Mouse (Mus musculus) brown adipose tissue, adult 24 weeks (tissue): Measurements from ENCODE around the gene Moap1. TPM values are rescaled to one million over a fixed set of nuclear protein-coding genes. Genes with fewer than 3 reads are reported as not detected.

Experiments used
- H3K27ac ChIP-seq: fragments of 200-500 bp; replicated peaks from 2 replicates; pipeline ENCODE4 v1.5.1; 2012; ENCODE audit warnings: low read depth, mild to moderate bottlenecking, low read length
- H3K4me1 ChIP-seq: fragments of 200-500 bp; 2 replicates; pipeline ENCODE4 v1.6.1; 2012; ENCODE audit warnings: low read length, mixed read lengths; ENCODE audit not compliant: control insufficient read depth, insufficient read depth, insufficient read length
- H3K4me3 ChIP-seq: fragments of 200-500 bp; 2 replicates; pipeline ENCODE4 v1.5.1; 2012; ENCODE audit warnings: low read depth, mild to moderate bottlenecking, low read length, moderate library complexity; ENCODE audit not compliant: insufficient read depth
- polyA plus RNA-seq: library from polyadenylated mRNA; stranded (reverse); fragments of >200 nt; gene quantifications from 2 replicates; pipeline ENCODE4 v1.2.4, GENCODE M21; 2012; ENCODE audit not compliant: missing spikeins, insufficient read depth, insufficient read length

Moap1 gene
- polyA plus RNA-seq, 1 experiment = 1.6 TPM

DNA sequence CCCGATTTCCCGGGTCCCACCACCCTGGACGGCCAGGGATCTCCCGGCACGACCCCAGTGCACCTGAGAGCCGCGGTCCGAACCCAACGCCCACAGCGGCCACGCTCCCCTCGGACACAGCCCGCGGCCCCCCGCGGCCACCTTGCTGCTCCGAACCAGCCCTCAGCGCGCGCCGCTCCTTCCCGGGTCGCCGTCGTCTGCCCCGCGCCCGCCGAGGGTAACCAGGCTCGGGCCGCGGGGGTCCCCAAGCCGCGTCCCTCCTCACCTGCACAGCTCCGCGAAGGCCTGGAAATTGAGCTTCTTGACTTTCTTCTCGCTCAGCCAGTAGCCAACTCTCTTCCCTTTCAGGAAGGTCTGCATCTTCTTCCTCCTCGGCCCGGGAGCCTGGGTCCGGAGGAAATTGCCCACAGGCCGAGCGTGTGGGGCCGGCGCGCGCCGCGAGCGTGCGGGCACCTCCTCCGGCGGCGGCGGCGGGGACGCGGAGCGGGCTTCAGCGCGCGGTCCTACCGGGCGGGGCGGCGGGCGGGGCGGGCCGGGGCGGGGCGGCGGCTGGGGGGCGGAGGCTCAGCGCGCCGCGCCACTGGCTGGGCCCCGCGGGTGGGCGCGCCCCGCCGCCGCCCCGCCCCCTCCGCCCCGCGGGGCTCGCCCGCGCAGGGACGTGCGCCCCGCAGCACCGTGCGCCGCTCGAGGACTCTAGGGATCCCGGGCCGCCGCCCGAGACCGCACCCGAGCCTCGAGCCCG, 38.8 kb downstream of the Moap1 start, which contains the start of gene Itpk1:
Gene Itpk1, minus strand, starts transcription at position 474 of the 742 bp plus-strand sequence.
- Histone ChIP-seq H3K27ac (peak within 1 kb of the TSS; percentile 75), H3K4me1 (peaks cover 4% of the 10 kb centered on the region), H3K4me3 (peak within 1 kb of the TSS; percentile 98)

- Histone ChIP-seq H3K27ac (peak overlapping the region; percentile 75), H3K4me1 (peaks cover 8% of the 10 kb centered on the region), H3K4me3 (peak overlapping the region; percentile 98)
Measured at GRCm38 (mm10) chr12:102703921-102704408, 39.5 kb downstream of the Moap1 start.

DNA sequence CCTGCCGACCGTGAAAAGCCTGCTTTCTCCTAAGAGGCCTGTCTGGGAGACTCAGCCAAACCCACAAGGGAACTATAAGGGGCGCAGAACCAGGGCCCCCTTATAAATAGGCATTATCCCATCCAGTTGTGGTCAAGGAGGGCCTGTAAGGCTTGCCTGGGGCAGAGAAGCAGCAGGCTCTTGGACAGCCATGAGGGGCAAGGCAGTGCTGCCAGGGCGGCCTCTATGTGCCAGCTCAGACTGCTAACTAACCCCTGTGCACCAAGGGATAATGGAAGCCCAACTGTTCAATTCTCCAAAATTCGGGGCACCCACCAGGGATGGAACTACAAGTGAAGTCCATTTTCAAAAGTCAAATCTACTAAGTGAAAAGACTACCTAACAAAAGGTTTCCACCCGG, 40.0 kb downstream of the Moap1 start:
- H3K4me1 ChIP-seq = peaks cover 10% of the 10 kb centered on the region
- peak overlapping the region; percentile 98 for H3K4me3 ChIP-seq
- H3K27ac ChIP-seq = peak overlapping the region; percentile 75

DNA sequence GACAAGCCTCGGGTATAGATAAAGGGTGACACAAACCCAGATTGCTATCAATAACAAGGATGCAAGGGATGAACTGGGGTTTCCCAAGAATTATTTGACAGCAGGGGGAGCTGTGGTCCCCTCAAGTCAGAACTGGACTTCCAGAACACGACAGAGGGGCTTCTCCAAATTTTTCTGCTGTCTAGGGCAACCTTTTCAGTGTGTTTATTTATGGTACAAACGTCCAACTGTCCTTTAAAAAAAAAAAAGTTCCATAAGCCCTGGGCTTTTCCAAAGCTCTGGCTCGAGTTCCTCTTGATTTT, 40.4 kb downstream of the Moap1 start:
- Histone ChIP-seq H3K4me1 (peaks cover 10% of the 10 kb centered on the region), H3K4me3 (peak overlapping the region; percentile 98), H3K27ac (peak overlapping the region; percentile 75)

- peak overlapping the region; percentile 98 for H3K4me3 ChIP-seq
- H3K27ac ChIP-seq = peak overlapping the region; percentile 75
- peaks cover 11% of the 10 kb centered on the region for H3K4me1 ChIP-seq
Measured at GRCm38 (mm10) chr12:102702356-102703110, 40.9 kb downstream of the Moap1 start.

DNA sequence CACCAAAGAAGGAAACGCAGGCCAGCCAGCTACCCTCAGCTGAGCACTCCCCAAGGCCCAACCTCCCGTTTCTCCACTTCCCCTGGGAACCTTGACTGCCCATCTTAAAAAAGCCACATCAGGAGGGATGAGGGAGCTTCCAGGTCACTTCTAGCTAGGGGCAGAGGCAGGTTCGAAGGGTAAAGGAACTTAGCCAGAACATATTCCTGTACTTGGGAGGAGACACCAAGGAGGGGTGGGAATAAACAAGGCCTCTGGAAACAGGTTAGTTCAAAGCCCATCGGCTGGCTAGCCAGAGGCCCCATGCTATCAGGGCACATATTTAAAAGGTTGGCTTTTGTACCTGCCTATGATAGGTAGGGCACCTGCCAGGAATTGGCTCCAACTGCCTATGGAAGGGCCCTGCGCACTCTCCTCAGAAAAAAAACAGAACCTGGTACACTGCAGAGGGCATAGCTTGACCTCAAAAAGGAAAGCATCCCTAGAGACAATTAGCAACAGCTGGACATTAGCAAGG, 41.7 kb downstream of the Moap1 start:
- Histone ChIP-seq H3K4me3 (peak overlapping the region; percentile 98), H3K27ac (peak overlapping the region; percentile 41), H3K4me1 (peaks cover 19% of the 10 kb centered on the region)

DNA sequence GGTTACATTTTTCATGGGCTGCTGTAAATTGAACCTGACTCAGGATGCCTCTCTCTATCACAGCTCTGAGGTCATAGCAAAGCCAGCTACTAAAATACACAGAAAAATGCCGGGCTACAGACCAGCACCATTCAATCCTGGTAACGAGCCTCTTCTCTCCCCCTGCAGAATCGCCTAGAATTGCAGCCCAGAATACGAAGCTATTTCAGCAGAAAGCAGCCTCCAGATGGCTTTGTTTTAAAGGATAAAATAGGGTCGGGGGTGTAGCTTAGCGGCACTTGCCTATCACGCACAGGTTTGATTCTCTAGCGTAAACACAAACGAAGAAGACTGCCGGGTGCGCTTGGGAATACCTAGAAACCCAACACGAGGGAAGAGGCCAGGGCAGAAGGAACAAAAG, 43.0 kb downstream of the Moap1 start:
- Histone ChIP-seq H3K27ac (no peak overlapping the region), H3K4me3 (no peak overlapping the region), H3K4me1 (peaks cover 31% of the 10 kb centered on the region)

DNA sequence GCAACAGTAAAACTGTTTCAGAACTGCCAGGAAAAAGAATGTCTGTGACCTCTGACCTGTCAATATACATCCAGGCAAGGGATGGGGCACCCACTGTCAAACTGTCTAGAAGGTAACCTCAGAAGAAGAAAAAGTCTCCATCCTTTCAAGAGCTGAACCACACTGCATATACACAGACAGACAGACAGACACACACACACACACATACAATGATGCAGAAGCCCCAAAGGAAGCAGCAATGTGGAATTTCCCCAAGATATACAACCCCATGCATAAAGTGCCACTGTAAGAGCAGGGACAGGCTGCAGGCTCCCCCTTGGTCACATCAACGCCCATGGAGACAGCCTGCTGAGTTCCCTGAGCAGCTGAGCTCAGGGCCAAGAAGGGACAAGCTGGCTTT, 44.3 kb downstream of the Moap1 start:
- Histone ChIP-seq H3K4me1 (peaks cover 40% of the 10 kb centered on the region), H3K4me3 (no peak overlapping the region)

GRCm38 (mm10) chr12:102698089-102698684, 45.3 kb downstream of the Moap1 start:
- H3K4me3 ChIP-seq = no peak overlapping the region
- peaks cover 49% of the 10 kb centered on the region for H3K4me1 ChIP-seq
- no peak overlapping the region for H3K27ac ChIP-seq

More for the DNA sequence above, 44.3 kb downstream of the Moap1 start:
- H3K27ac ChIP-seq = no peak overlapping the region

GRCm38 (mm10) chr12:102697381-102697780, 46.1 kb downstream of the Moap1 start:
- Histone ChIP-seq H3K27ac (no peak overlapping the region), H3K4me1 (peaks cover 55% of the 10 kb centered on the region), H3K4me3 (no peak overlapping the region)

DNA sequence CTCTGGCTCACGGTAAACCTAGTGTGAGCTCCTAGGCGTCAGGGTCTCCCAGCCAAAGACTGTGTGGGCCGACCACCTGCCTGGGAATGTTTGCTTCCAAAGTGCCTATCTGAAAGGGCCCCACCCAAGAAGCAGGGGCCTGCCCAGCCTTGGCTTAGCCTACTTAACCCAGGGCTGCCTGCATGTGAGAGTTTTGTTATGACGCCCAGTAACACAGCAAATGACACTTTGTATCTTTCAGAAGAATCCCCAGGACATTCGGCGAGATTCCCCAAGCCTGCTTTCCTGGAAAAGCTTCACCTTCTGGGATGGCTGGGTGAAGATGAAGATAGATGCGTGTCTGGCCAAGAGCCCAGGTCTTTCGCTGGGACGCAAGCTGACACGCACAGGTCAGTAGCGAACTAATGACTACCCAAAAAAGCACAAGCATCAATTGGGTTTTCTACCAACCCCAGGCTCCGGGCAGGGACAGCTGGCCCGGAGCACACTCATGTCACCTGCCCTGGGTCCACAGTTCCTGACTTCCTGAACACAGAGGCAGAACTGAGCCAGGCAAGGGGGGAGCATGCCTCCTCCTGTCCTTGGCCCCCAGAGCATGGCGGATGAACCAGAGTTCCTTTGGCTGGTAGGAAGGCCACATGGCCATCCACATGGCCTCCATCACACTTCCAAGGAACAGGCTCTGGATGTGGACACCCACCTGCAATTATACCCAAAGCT, 46.7 kb downstream of the Moap1 start:
- Histone ChIP-seq H3K4me1 (peaks cover 61% of the 10 kb centered on the region), H3K27ac (no peak overlapping the region), H3K4me3 (no peak overlapping the region)

DNA sequence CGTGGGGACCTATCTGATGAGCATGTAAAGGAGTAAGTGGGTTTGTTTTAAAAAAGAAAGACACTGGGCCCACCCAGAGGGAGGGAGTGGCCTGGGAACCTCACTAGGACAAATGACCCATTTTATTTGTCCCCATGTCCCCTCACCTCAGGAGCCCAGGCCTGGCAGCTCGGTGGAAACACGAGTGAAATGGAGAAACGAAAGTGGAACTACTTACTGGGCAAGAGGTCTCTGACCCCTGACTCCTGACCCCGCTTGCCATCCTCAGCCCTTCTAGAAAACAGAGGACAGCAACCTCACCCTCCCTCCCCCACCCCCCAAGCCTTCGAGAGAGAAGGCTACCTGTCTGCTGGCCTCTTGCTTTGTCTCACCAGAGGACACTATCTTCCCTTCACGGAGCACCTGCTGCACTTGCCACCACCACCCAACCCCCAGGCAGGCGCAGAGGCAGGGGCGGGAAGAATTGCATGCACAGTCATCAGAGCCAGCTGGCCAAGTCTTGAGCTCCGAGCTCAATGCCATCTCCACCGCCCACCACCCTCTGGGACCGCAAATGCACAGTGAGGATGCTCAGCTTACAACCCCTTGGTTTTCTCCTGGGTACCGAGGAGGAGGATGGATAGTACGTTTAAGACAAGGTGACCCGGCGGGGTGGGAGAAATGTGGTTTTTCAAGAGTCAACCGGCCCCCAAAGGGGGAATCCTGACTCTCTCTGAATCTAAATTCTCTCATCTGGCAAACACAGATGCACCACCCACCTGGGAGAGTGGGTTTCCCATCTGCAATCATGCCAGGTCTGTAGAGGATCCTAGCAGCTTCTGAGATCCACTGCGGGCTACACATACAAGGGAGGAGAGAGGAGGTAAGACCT, 47.9 kb downstream of the Moap1 start:
- H3K4me3 ChIP-seq = peak overlapping the region; percentile 24
- 0 out of 2 replicates have a peak overlapping the region, but pooled peaks have one; percentile 44 for H3K27ac ChIP-seq
- H3K4me1 ChIP-seq = peaks cover 63% of the 10 kb centered on the region
